Mouse (Mus musculus) liver, adult 2 months (tissue): Measurements from ENCODE around the gene Prune1.

Experiments used
- CTCF ChIP-seq: fragments of 200-500 bp; IDR thresholded peaks from 2 replicates; pipeline ENCODE4 v1.5.1; 2011; ENCODE audit warnings: low read depth, low read length, control low read depth
- POLR2A ChIP-seq: fragments of 200-500 bp; IDR thresholded peaks from 2 replicates; pipeline ENCODE4 v1.6.1; 2011; ENCODE audit warnings: low read length, control low read depth; ENCODE audit not compliant: insufficient read depth; ENCODE audit errors: extremely low read depth

DNA sequence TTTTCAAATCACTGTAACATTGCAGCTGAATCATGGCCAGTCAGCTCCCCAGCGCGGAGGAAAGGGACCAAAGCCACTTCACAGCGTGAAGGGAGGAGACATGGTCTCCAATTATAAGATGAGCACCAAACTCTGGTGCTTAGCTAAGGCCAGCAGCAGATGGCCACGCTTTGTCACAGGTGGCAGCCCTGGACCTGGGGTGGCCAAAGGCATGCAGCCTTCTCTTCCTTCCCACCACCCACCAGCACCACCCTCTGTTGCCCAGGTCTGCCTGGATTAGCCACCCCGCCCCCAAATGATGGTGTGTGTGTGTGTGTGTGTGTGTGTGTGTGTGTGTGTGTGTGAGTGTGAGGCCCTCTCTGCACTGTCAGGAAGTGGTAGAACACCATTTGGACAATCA lies 8.4 kb downstream of the Prune1 start:
- TF ChIP-seq CTCF: no peak
- TF ChIP-seq POLR2A: no peak
